Mouse (Mus musculus) cerebellum, adult 2 months (tissue): ENCODE results near the gene Spc24. TPM values are rescaled to one million over a fixed set of nuclear protein-coding genes. Genes with fewer than 3 reads are reported as not detected.

ENCODE experiments used
- DNase-seq, 2 experiments: peaks; one replicate each; pipeline ENCODE4 v3.0.0; 2021
- H3K27ac ChIP-seq: fragments of 200-500 bp; 2 replicates; pipeline ENCODE4 v1.5.1; 2012; ENCODE audit warnings: low read length, control low read depth, inconsistent platforms; ENCODE audit not compliant: insufficient read depth
- H3K27me3 ChIP-seq: fragments of 200-500 bp; 2 replicates; pipeline ENCODE4 v1.6.1; 2012; ENCODE audit warnings: inconsistent platforms, mild to moderate bottlenecking, low read length, moderate library complexity; ENCODE audit not compliant: control insufficient read depth, insufficient read depth
- H3K4me1 ChIP-seq: fragments of 200-500 bp; 2 replicates; pipeline ENCODE4 v1.6.1; 2011; ENCODE audit warnings: low read length; ENCODE audit not compliant: control insufficient read depth, insufficient read depth
- H3K4me3 ChIP-seq: fragments of 200-500 bp; replicated peaks from 2 replicates; pipeline ENCODE3; 2011; ENCODE audit warnings: mild to moderate bottlenecking, low read depth, low read length, control low read depth; ENCODE audit not compliant: insufficient read depth
- CTCF ChIP-seq: fragments of 200-500 bp; IDR thresholded peaks from 2 replicates; pipeline ENCODE4 v1.5.1; 2011; ENCODE audit warnings: low read depth, mild to moderate bottlenecking, control low read depth, low read length, moderate library complexity, borderline replicate concordance; ENCODE audit not compliant: insufficient read depth
- POLR2A ChIP-seq: fragments of 200-500 bp; IDR thresholded peaks from 2 replicates; pipeline ENCODE4 v1.6.1; 2011; ENCODE audit warnings: low read length, control low read depth, borderline replicate concordance; ENCODE audit not compliant: insufficient read depth
- WGBS: fragments of 180-500 bp; shearing (Covaris S2); methylation state at CpG from one replicate; pipeline ENCODE4 v1.1.7; 2018; 5-methylcytosine and 5-hydroxymethylcytosine counted together
- polyA plus RNA-seq: library from polyadenylated mRNA; depleted of rRNA; stranded (reverse); fragments of >200 nt; gene quantifications from 2 replicates; pipeline ENCODE4 v1.2.3, GENCODE M21; 2012

The Spc24 gene
- polyA plus RNA-seq, 1 experiment: 3.8 TPM

- TF ChIP-seq POLR2A: no peak
- TF ChIP-seq CTCF: no peak
- H3K27ac ChIP-seq: no peak overlapping the region; the same call in 1 of the 2 replicates
- DNase-seq: no peak
- H3K27me3 ChIP-seq: no peaks in the 10 kb centered on the region
- peaks cover 13% of the 10 kb centered on the region for H3K4me1 ChIP-seq
- no peak overlapping the region for H3K4me3 ChIP-seq
- whole genome bisulfite sequencing: 32% methylated on average over 10 of the region's 10 CpGs
Measured at GRCm38 (mm10) chr9:21737188-21737587, 22.9 kb downstream of the Spc24 start.

GRCm38 (mm10) chr9:21736580-21736979 lies 23.5 kb downstream of the Spc24 start:
- TF ChIP-seq POLR2A: no peak
- TF ChIP-seq CTCF: no peak
- WGBS: 56% methylated on average over 3 of the region's 3 CpGs
- Histone ChIP-seq H3K27ac (no peak overlapping the region), H3K4me3 (no peak overlapping the region), H3K4me1 (peaks cover 13% of the 10 kb centered on the region), H3K27me3 (no peaks in the 10 kb centered on the region)
- DNase-seq: no peak

GRCm38 (mm10) chr9:21735126-21735525 lies 25.0 kb downstream of the Spc24 start:
- no peak overlapping the region for H3K27ac ChIP-seq
- no peaks in the 10 kb centered on the region for H3K27me3 ChIP-seq
- 76% methylated on average over 14 of the region's 14 CpGs for WGBS
- no peak for TF ChIP-seq POLR2A
- TF ChIP-seq CTCF: no peak
- H3K4me1 ChIP-seq: peaks cover 13% of the 10 kb centered on the region
- DNase-seq: no peak
- H3K4me3 ChIP-seq: no peak overlapping the region

- Histone ChIP-seq H3K4me1 (peaks cover 13% of the 10 kb centered on the region), H3K4me3 (no peak overlapping the region), H3K27me3 (no peaks in the 10 kb centered on the region), H3K27ac (no peak overlapping the region)
- 95% methylated on average over 7 of the region's 7 CpGs for WGBS
- TF ChIP-seq CTCF: no peak
- TF ChIP-seq POLR2A: no peak
- no peak for DNase-seq
Measured at GRCm38 (mm10) chr9:21733989-21734388, 26.1 kb downstream of the Spc24 start.

GRCm38 (mm10) chr9:21733446-21733845 lies 26.7 kb downstream of the Spc24 start:
- WGBS: 72% methylated on average over 17 of the region's 17 CpGs
- TF ChIP-seq POLR2A (no peak), CTCF (no peak)
- no peak for DNase-seq
- Histone ChIP-seq H3K4me3 (no peak overlapping the region), H3K27me3 (no peaks in the 10 kb centered on the region), H3K4me1 (peaks cover 10% of the 10 kb centered on the region), H3K27ac (no peak overlapping the region)

- 89% methylated on average over 9 of the region's 9 CpGs for WGBS
- no peak for TF ChIP-seq POLR2A
- TF ChIP-seq CTCF: no peak
- H3K27ac ChIP-seq: no peak overlapping the region
- no peaks in the 10 kb centered on the region for H3K27me3 ChIP-seq
- DNase-seq: no peak
- H3K4me3 ChIP-seq: no peak overlapping the region
- H3K4me1 ChIP-seq: peaks cover 4% of the 10 kb centered on the region
Measured at GRCm38 (mm10) chr9:21732288-21732687, 27.8 kb downstream of the Spc24 start.

GRCm38 (mm10) chr9:21729264-21729663 lies 30.8 kb downstream of the Spc24 start:
- Histone ChIP-seq H3K27ac (no peak overlapping the region), H3K4me1 (peaks cover 12% of the 10 kb centered on the region), H3K27me3 (no peaks in the 10 kb centered on the region), H3K4me3 (no peak overlapping the region)
- TF ChIP-seq POLR2A (no peak), CTCF (no peak)
- no peak for DNase-seq
- 80% methylated on average over 7 of the region's 7 CpGs for WGBS

GRCm38 (mm10) chr9:21728261-21728832 lies 31.8 kb downstream of the Spc24 start:
- DNase-seq: no peak
- H3K27ac ChIP-seq: no peak overlapping the region
- H3K4me1 ChIP-seq: peaks cover 12% of the 10 kb centered on the region
- H3K27me3 ChIP-seq: no peaks in the 10 kb centered on the region
- H3K4me3 ChIP-seq: no peak overlapping the region
- WGBS: 89% methylated on average over 10 of the region's 10 CpGs
- TF ChIP-seq POLR2A (no peak), CTCF (no peak)
